Mouse (Mus musculus): ENCODE measurements around the gene Tpra1. TPM values are rescaled to one million over a fixed set of nuclear protein-coding genes. Genes with fewer than 3 reads are reported as not detected.

Tpra1 gene
- polyA plus RNA-seq, 1 experiment from 2014 or later = 75.1 TPM

DNA sequence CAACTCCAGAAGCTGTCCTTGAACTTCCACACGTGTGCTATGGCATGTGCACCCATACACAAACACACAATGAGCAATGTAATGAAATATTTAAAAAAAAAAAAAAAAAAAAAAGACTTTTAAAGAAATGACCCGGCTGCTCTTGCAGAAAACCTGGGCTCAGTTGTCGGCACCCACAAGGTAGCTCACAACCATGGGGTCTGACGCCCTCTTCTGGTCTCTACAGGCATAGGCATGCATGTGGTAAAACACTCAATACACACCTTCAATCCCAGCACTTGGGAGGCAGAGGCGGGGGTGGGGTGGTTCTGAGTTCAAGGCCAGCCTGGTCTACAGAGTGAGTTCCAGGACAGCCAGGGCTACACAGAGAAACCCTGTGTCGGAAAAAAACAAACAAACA is 6.1 kb upstream of the Tpra1 start:
- Histone ChIP-seq H3K4me3 (replicated peaks) (no peak overlapping the region), H3K27ac (no peak overlapping the region), H3K9ac (no peak overlapping the region), H3K4me1 (peaks cover 26% of the 10 kb centered on the region), H3K27me3 (no peaks in the 10 kb centered on the region), H3K4me2 (no peak overlapping the region), H3K9me3 (replicated peaks) (no peaks in the 10 kb centered on the region), H3K36me3 (peaks cover 60% of the 10 kb centered on the region)
- WGBS = 85% methylated on average over 6 of the region's 6 CpGs
- no peak for ATAC-seq (replicated peaks; ENCODE audit: low FRiP score)

DNA sequence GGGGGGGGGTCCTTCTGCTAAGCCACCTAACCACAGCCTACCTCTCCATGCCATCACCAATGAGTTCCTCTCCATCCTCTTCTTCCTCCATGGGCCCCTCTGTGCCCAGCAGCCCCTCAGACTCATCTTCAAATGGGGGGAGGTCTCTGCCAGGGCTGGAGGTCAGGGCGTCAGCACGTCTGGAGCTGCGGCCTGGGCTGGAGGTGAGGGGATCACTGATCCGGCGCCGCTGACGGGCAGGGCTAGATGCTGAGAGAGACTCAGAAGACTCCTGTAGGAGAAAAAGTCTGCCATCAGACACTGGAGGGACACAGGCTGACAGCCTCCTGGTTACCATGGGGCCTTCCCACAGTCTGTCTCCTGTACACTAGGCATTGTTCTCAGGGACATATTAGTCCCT is 4.8 kb upstream of the Tpra1 start:
- Histone ChIP-seq H3K4me3 (replicated peaks) (peak overlapping the region; percentile 80), H3K9me3 (replicated peaks) (no peaks in the 10 kb centered on the region), H3K36me3 (peaks cover 47% of the 10 kb centered on the region), H3K27me3 (no peaks in the 10 kb centered on the region), H3K4me2 (peak overlapping the region; percentile 85), H3K9ac (peak overlapping the region; percentile 50), H3K27ac (no peak overlapping the region), H3K4me1 (peaks cover 34% of the 10 kb centered on the region)
- no peak for ATAC-seq (replicated peaks; ENCODE audit: low FRiP score)
- WGBS = 33% methylated on average over 7 of the region's 7 CpGs

DNA sequence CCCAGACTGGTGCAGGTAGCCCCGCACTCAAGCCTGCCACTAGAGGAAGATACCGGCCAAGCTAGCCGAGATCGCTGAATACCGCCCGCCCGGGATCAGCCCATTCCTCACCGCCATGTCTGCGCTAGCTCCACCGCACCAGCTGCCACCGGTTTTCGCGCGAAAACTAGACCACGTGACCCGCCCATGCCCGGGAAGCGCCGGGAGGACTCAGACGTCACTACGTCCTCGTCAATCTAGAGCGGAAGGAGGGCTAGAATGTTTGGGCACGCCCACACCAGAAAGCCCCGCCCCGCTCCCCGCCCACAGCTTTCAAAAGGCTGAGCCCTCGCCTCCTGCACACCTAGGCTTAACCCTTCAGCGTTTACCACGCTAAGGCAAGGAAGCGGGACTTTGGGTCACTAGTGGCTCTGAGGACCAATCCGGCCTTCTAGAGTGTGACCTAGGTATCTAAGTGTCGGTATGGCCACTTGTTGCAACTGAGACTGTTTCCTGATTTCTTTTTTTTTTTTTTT is 3.5 kb upstream of the Tpra1 start, which contains the start of gene Mcm2:
Gene Mcm2 (minus strand): TSS at position 247 of the 515 bp plus-strand sequence.
- H3K4me1 ChIP-seq = peaks cover 44% of the 10 kb centered on the region
- H3K4me3 ChIP-seq (replicated peaks) = peak within 1 kb of the TSS; percentile 80
- peak; percentile 82 for ATAC-seq (replicated peaks; ENCODE audit: low FRiP score)
- H3K9me3 ChIP-seq (replicated peaks) = no peaks in the 10 kb centered on the region
- H3K27me3 ChIP-seq = no peaks in the 10 kb centered on the region
- peaks cover 34% of the 10 kb centered on the region for H3K36me3 ChIP-seq
- under 1% methylated on average over 33 of the region's 33 CpGs for WGBS
- H3K4me2 ChIP-seq = peak within 1 kb of the TSS; percentile 85
- H3K9ac ChIP-seq = peak within 1 kb of the TSS; percentile 75
- peak within 1 kb of the TSS; percentile 83 for H3K27ac ChIP-seq

DNA sequence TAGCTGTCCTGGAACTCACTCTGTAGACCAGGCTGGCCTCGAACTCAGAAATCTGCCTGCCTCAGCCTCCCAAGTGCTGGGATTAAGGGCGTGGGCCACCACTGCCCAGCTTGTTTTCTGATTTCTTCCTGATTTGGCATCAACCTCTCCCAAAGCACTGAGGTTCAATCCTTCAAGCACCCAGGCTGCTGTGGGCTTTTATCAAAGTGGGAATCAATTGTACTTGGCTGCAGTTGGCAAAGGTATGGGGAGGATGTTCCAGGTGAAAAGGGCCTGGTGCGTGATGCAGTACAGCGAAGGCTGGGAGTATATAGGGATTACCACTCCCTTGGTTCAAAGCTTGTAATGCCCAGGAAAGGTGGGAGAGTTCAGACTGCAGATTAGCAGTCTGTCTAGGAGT is 3.0 kb upstream of the Tpra1 start:
- H3K9ac ChIP-seq = no peak overlapping the region
- 58% methylated on average over 4 of the region's 4 CpGs for WGBS
- peaks cover 29% of the 10 kb centered on the region for H3K36me3 ChIP-seq
- H3K4me3 ChIP-seq (replicated peaks) = peak overlapping the region; percentile 80
- peak overlapping the region; percentile 27; the same call in 1 of the 2 replicates for H3K27ac ChIP-seq
- peak overlapping the region; percentile 85 for H3K4me2 ChIP-seq
- H3K9me3 ChIP-seq (replicated peaks) = no peaks in the 10 kb centered on the region
- peaks cover 49% of the 10 kb centered on the region for H3K4me1 ChIP-seq
- no peaks in the 10 kb centered on the region for H3K27me3 ChIP-seq
- ATAC-seq (replicated peaks; ENCODE audit: low FRiP score) = no peak

DNA sequence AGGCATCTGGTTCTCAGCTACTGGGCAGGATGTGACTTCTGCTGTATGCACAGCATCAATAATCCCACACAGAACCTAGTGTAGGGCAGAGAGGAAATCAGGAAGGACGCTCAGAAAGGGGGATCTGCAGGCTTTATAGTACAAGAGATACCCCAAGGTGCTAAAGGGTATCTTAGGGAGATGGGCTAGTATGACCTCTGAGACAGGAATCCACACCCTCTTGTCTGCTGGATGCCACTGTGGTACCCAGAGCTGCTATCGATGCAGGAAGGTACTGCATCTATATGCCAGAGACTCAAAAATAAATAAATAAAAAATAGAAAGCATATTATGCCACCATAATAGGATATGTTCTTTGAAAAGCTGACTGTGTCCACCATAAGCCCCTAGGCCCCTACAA is 2.4 kb upstream of the Tpra1 start:
- no peak overlapping the region for H3K4me2 ChIP-seq
- no peak overlapping the region for H3K4me3 ChIP-seq (replicated peaks)
- H3K9me3 ChIP-seq (replicated peaks) = no peaks in the 10 kb centered on the region
- H3K9ac ChIP-seq = no peak overlapping the region
- WGBS = 95% methylated on average over 2 of the region's 2 CpGs
- H3K27ac ChIP-seq = no peak overlapping the region
- peaks cover 54% of the 10 kb centered on the region for H3K4me1 ChIP-seq
- no peaks in the 10 kb centered on the region for H3K27me3 ChIP-seq
- peaks cover 23% of the 10 kb centered on the region for H3K36me3 ChIP-seq
- ATAC-seq (replicated peaks; ENCODE audit: low FRiP score) = no peak

DNA sequence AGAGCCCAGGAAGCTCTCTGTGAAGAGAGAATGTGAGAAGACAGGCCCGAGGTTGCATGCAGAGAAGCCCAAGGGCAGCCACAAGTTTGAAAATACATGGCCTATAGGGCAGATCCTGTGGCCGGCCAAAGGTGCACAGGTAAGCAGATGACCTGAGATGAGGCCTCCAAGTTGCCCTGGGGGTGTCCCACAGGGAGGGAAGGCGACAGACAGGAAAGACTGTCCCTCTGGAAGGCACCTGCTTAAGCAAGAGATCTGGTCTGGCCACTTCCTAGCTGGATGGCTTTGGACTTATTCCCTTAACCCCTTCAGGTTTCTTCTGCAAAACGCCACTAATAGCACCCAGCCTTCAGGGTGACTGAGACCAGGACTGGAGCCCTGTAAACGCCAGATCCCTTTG is 580 bp upstream of the Tpra1 start:
- peak overlapping the region; percentile 89 for H3K4me3 ChIP-seq (replicated peaks)
- no peaks in the 10 kb centered on the region for H3K9me3 ChIP-seq (replicated peaks)
- ATAC-seq (replicated peaks; ENCODE audit: low FRiP score) = 0 out of 2 replicates have a peak, but pooled peaks have one; percentile 3
- H3K4me2 ChIP-seq = peak overlapping the region; percentile 90
- peaks cover 68% of the 10 kb centered on the region for H3K4me1 ChIP-seq
- H3K27ac ChIP-seq = peak overlapping the region; percentile 94
- peak overlapping the region; percentile 89 for H3K9ac ChIP-seq
- WGBS = 7% methylated on average over 5 of the region's 5 CpGs
- peaks cover 5% of the 10 kb centered on the region for H3K36me3 ChIP-seq
- H3K27me3 ChIP-seq = no peaks in the 10 kb centered on the region

DNA sequence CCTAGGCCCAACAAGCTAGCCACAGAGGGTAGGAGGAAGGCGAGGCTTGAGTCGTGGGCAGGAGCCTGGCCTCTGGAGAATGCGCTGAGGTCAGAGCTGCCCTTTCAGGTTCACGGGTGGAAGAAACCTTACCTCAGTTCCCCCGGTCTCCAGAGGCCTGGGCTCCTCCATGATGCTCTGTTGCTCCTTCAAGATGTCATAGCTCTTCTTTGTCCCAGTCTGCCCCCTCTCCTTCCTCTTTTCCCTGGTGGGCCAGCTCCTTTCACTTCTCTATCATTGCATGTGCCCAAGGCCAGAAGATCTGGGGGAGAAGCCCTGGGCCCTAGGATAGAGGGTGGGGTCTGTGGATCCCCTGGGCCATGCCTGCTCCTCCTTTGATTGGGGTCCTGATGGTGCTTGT is 1.7 kb downstream of the Tpra1 start:
- Histone ChIP-seq H3K4me3 (replicated peaks) (peak overlapping the region; percentile 89), H3K4me1 (peaks cover 60% of the 10 kb centered on the region), H3K27me3 (no peaks in the 10 kb centered on the region), H3K9me3 (replicated peaks) (no peaks in the 10 kb centered on the region), H3K27ac (no peak overlapping the region), H3K4me2 (peak overlapping the region; percentile 90), H3K36me3 (peaks cover 15% of the 10 kb centered on the region), H3K9ac (peak overlapping the region; percentile 89)
- 73% methylated on average over 5 of the region's 5 CpGs for WGBS
- no peak for ATAC-seq (replicated peaks; ENCODE audit: low FRiP score)

DNA sequence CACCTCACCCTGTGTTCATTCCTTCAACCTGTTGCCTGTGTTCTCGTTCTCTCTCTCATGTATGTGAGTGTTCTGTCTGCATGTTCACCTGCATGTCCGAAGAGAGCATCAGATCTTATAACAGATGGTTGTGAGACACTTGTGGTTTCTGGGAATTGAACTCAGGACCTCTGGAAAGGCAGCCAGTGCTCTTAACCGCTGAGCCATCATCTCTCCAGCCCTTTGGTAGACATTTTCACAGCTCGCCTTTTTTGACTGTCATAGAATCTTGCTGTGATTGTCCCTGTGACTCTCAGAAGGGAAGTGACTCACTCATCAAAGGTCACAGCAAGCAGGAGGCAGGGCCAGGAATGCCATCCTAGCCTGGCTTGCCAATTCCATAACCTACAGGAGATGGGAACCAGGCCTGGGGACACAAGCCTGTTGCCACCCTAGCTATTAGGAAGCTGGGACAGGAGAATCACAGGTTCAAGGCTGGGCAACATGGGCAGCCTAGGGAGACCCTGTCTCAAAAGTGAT is 2.5 kb downstream of the Tpra1 start:
- no peak overlapping the region; the same call in 1 of the 2 replicates for H3K27ac ChIP-seq
- H3K9me3 ChIP-seq (replicated peaks) = no peaks in the 10 kb centered on the region
- peaks cover 54% of the 10 kb centered on the region for H3K4me1 ChIP-seq
- H3K36me3 ChIP-seq = peaks cover 23% of the 10 kb centered on the region
- no peak overlapping the region for H3K4me3 ChIP-seq (replicated peaks)
- H3K9ac ChIP-seq = no peak overlapping the region
- WGBS = 79% methylated on average over 4 of the region's 4 CpGs
- H3K4me2 ChIP-seq = no peak overlapping the region
- ATAC-seq (replicated peaks; ENCODE audit: low FRiP score) = no peak
- no peaks in the 10 kb centered on the region for H3K27me3 ChIP-seq

DNA sequence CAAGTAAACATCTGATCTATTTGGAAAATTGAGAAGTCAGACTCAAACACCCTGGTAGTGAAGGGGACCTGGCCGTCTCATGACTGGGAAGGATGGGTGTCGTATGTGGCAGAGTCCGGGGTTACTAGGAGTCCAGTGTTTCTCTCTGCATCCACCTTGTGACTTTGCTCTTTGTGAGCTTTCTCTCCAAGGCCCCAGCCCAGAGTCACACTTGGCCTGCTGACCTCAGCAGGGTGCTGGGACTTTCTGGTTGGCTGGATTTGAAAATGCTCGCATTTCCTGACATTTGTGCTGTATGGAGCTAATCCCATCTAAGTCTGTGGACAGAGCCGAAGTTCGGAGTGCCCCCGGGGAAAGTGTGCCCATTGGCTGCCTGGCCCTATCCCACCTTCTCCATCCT is 3.0 kb downstream of the Tpra1 start:
- Histone ChIP-seq H3K27ac (no peak overlapping the region), H3K9ac (no peak overlapping the region), H3K27me3 (no peaks in the 10 kb centered on the region), H3K4me3 (replicated peaks) (no peak overlapping the region), H3K9me3 (replicated peaks) (no peaks in the 10 kb centered on the region), H3K4me2 (no peak overlapping the region), H3K4me1 (peaks cover 54% of the 10 kb centered on the region), H3K36me3 (peaks cover 29% of the 10 kb centered on the region)
- 72% methylated on average over 7 of the region's 7 CpGs for WGBS
- ATAC-seq (replicated peaks; ENCODE audit: low FRiP score) = no peak

DNA sequence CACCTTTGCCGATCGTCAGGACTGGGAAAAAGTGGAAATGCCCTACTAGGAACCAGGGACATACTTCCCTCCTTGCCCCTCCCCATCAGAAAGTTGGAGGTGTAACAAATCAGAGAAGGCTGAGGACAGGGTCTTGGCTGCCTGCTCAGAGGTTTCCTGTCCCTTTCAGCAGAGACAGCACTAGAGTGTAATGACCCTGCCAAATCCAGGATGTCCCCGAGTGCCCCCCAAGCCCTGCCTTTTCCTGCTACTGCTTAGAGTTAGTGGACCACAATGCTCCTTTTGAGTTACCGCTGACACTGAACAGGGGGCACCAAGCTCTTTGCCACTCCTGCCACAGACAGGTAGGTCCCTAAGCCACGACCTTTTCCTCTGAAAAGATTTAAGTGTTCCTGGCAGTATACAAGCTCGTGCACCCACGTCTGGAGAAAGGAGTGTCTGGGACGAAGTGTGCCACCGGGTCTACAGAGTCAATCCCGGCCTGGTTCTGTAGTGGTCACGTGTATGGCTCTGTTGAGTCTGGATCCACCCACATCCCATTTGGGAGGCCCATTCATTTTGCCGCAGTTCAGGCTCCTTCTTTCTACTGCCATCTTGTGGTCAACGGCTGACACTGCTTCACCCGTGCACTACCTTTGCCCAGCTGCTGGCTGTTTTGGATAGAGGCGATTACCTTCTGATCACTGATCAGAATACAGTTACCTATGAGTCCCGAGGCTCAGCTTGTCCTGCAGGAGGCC is 4.5 kb downstream of the Tpra1 start:
- H3K27ac ChIP-seq = 0 out of 2 replicates have a peak overlapping the region, but pooled peaks have one; percentile 5
- H3K4me2 ChIP-seq = peak overlapping the region; percentile 38
- peaks cover 46% of the 10 kb centered on the region for H3K4me1 ChIP-seq
- no peak overlapping the region for H3K9ac ChIP-seq
- peaks cover 42% of the 10 kb centered on the region for H3K36me3 ChIP-seq
- no peak for ATAC-seq (replicated peaks; ENCODE audit: low FRiP score)
- no peak overlapping the region for H3K4me3 ChIP-seq (replicated peaks)
- no peaks in the 10 kb centered on the region for H3K9me3 ChIP-seq (replicated peaks)
- H3K27me3 ChIP-seq = no peaks in the 10 kb centered on the region
- WGBS = 14% methylated on average over 16 of the region's 16 CpGs

DNA sequence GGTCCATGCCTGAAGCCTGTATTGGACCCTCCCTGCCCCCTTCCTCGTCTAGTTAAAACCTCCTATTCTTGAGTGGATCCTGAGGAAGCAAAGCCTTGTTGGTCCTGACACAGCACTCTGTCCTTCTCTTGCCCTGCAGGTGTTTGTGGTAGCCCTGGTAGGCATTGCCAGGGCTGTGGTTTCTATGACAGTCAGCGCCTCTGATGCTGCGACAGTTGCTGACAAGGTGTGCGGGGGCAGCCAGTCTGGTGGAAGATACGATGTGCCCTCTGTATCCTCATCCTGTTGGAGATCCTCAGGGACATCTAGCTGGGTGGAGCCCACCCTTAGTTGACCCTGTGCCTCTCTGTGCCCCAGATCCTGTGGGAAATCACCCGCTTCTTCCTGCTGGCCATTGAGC is 7.1 kb downstream of the Tpra1 start:
- Histone ChIP-seq H3K4me2 (no peak overlapping the region), H3K4me3 (replicated peaks) (no peak overlapping the region), H3K4me1 (peaks cover 28% of the 10 kb centered on the region), H3K36me3 (peaks cover 56% of the 10 kb centered on the region), H3K27ac (no peak overlapping the region), H3K9ac (no peak overlapping the region), H3K9me3 (replicated peaks) (no peaks in the 10 kb centered on the region), H3K27me3 (no peaks in the 10 kb centered on the region)
- WGBS = 85% methylated on average over 6 of the region's 6 CpGs
- ATAC-seq (replicated peaks; ENCODE audit: low FRiP score) = no peak

DNA sequence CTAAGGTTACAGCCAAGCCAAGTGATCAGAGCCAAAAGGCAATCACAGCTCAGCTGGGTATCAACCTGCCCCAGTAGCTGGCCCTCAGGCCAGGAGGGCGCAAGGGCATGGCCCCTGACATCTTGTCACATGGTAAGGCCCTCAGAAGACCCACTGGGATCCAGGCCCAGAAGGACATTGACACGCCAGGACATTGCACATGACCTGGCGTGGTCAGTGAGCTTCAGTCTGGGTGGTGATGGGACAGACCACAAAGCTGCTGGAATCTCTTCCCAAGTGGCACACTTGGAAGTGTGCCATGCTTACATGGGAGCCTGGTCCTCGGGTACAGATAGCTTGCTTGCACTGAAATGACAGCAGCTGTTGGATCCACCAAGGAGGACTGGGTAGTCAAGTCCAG is 11.0 kb downstream of the Tpra1 start:
- H3K27ac ChIP-seq = no peak overlapping the region

More for the DNA sequence above, 11.0 kb downstream of the Tpra1 start:
- 89% methylated on average over 4 of the region's 4 CpGs for WGBS
- ATAC-seq (replicated peaks; ENCODE audit: low FRiP score) = no peak
- no peak overlapping the region for H3K9ac ChIP-seq
- no peaks in the 10 kb centered on the region for H3K27me3 ChIP-seq
- H3K9me3 ChIP-seq (replicated peaks) = no peaks in the 10 kb centered on the region
- H3K4me3 ChIP-seq (replicated peaks) = no peak overlapping the region
- H3K4me2 ChIP-seq = no peak overlapping the region
- H3K4me1 ChIP-seq = no peaks in the 10 kb centered on the region
- H3K36me3 ChIP-seq = peaks cover 47% of the 10 kb centered on the region

All from kidney, embryonic 15.5 days (tissue).